ENCODE assay signal across 23 mouse cellular contexts in the genomic region with DNA sequence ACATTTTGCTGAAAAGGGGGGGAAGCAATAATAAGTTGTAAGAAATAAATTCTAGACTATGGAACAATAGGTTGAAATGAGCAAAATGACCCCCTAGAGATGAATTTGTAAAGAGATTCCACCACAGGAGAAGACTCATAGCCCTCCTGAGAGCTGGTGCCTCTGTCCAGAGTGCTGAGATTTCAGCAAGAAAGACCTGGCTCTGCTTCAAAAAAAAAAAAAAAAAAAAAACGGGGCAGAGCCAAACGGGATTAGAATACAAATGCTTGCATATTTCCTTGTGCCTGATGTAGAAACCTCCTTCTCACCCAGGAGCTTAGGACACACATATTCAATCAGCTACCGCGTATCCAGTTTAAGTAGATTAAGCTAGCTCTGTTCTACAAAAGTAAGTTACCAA. TPM values are rescaled to one million over a fixed set of nuclear protein-coding genes. Genes with fewer than 3 reads are reported as not detected.
DNase-seq lines count a peak whose midpoint lies in the region; ATAC-seq lines count a peak whose summit lies in the region.
"Had no signal": no experiment of that assay in that cellular context is flagged by ENCODE, and none has a peak within 500 bp of the region (broad histone marks: within the 10 kb centered on the region; RNA-seq: fewer than 3 reads in every experiment).

No protein-coding gene starts in this region.

- H3K9ac ChIP-seq in embryonic facial prominence, embryonic 11.5 days (replicated peaks; ENCODE audit: low read length), result no peak overlapping the region
- H3K9ac ChIP-seq in midbrain, embryonic 16.5 days (ENCODE audit: low read depth, low read length), result no peak overlapping the region
- H3K9ac ChIP-seq: heart, embryonic 15.5 days; intestine, embryonic 15.5 days; limb, embryonic 15.5 days; liver, postnatal 0 days; midbrain, embryonic 13.5 days had no signal

- no peak for ATAC-seq in embryonic facial prominence, embryonic 11.5 days (replicated peaks; ENCODE audit: insufficient number of reproducible peaks, low FRiP score, low TSS enrichment, low read depth)
- no peak for ATAC-seq in midbrain, embryonic 16.5 days
- ATAC-seq: intestine, embryonic 15.5 days; liver, postnatal 0 days; midbrain, embryonic 13.5 days had no signal

- H3K27ac ChIP-seq in embryonic facial prominence, embryonic 11.5 days (replicated peaks; ENCODE audit: low read depth, low read length), result no peak overlapping the region
- H3K27ac ChIP-seq in embryonic facial prominence, embryonic 10.5 days (replicated peaks), result no peak overlapping the region
- H3K27ac ChIP-seq in midbrain, embryonic 16.5 days (ENCODE audit: low read length), result no peak overlapping the region
- H3K27ac ChIP-seq: heart, embryonic 15.5 days; hindbrain, embryonic 10.5 days; intestine, embryonic 15.5 days; limb, embryonic 15.5 days; midbrain, embryonic 13.5 days had no signal

- H3K4me2 ChIP-seq in embryonic facial prominence, embryonic 11.5 days (ENCODE audit: low read depth, low read length), result no peak overlapping the region
- no peak overlapping the region for H3K4me2 ChIP-seq in midbrain, embryonic 16.5 days (ENCODE audit: low read length)
- H3K4me2 ChIP-seq: heart, embryonic 15.5 days; intestine, embryonic 15.5 days; limb, embryonic 15.5 days; midbrain, embryonic 13.5 days had no signal

- WGBS in embryonic facial prominence, embryonic 11.5 days, result 28% methylated on average over 4 of the region's 4 CpGs
- WGBS in embryonic facial prominence, embryonic 10.5 days, result 31% methylated on average over 4 of the region's 4 CpGs
- WGBS in midbrain, embryonic 16.5 days, result 9% methylated on average over 4 of the region's 4 CpGs

- DNase-seq in embryonic facial prominence, embryonic 11.5 days (ENCODE audit: low spot score), result peak; percentile 51
- DNase-seq in embryonic facial prominence, embryonic 10.5 days (ENCODE audit: low spot score), result no peak
- DNase-seq in kidney, postnatal 4 days, result peak; percentile 39 to 46
- no peak for DNase-seq in kidney, adult 8-10 months
- DNase-seq in NIH3T3 (ENCODE audit: low read depth), result peak; percentile 3
- peak; percentile 30 for DNase-seq in mesoderm, embryonic 11.5 days (ENCODE audit: low read depth, low spot score)
- no peak for DNase-seq in urinary bladder, postnatal 4 days (ENCODE audit: low spot score in 2 of 2)
- DNase-seq: adrenal gland, postnatal 25 days; cerebellum, adult 2 months; gastrocnemius, postnatal 10 days; heart, adult 18-20 months; kidney, postnatal 14 days; layer of hippocampus, adult 9-11 months; liver, postnatal 0 days; lung, postnatal 4 days; thymus, postnatal 36 days had no signal

- no peaks in the 10 kb centered on the region for H3K4me1 ChIP-seq in embryonic facial prominence, embryonic 11.5 days (ENCODE audit: control insufficient read depth, insufficient read depth, low read length)
- peaks cover 6% of the 10 kb centered on the region for H3K4me1 ChIP-seq in embryonic facial prominence, embryonic 10.5 days
- H3K4me1 ChIP-seq in midbrain, embryonic 16.5 days (ENCODE audit: control insufficient read depth, insufficient read depth, low read length), result peaks cover 5% of the 10 kb centered on the region

- no peaks in the 10 kb centered on the region for H3K36me3 ChIP-seq in embryonic facial prominence, embryonic 11.5 days (replicated peaks; ENCODE audit: control insufficient read depth, insufficient read depth, low read depth, low read length)
- no peaks in the 10 kb centered on the region for H3K36me3 ChIP-seq in embryonic facial prominence, embryonic 10.5 days (replicated peaks)
- H3K36me3 ChIP-seq in midbrain, embryonic 16.5 days (ENCODE audit: control insufficient read depth, insufficient read depth, low read length), result no peaks in the 10 kb centered on the region
- H3K36me3 ChIP-seq: heart, embryonic 15.5 days; hindbrain, embryonic 10.5 days; intestine, embryonic 15.5 days; limb, embryonic 15.5 days; midbrain, embryonic 13.5 days had no signal

- H3K27me3 ChIP-seq in embryonic facial prominence, embryonic 11.5 days (ENCODE audit: control insufficient read depth, insufficient read depth, low read length), result no peaks in the 10 kb centered on the region
- H3K27me3 ChIP-seq in embryonic facial prominence, embryonic 10.5 days (replicated peaks; ENCODE audit: low read depth, poor library complexity, severe bottlenecking), result peaks cover 13% of the 10 kb centered on the region
- H3K27me3 ChIP-seq in midbrain, embryonic 16.5 days (ENCODE audit: control insufficient read depth, insufficient read depth, low read depth, low read length), result no peaks in the 10 kb centered on the region
- H3K27me3 ChIP-seq: intestine, embryonic 15.5 days had no signal

- H3K4me3 ChIP-seq in embryonic facial prominence, embryonic 11.5 days (ENCODE audit: low read depth, low read length), result no peak overlapping the region
- H3K4me3 ChIP-seq in embryonic facial prominence, embryonic 10.5 days, result no peak overlapping the region
- H3K4me3 ChIP-seq in midbrain, embryonic 16.5 days (ENCODE audit: low read depth, low read length), result no peak overlapping the region
- H3K4me3 ChIP-seq: erythroblast, embryonic 14.5 days; heart, embryonic 15.5 days; hindbrain, embryonic 10.5 days; intestine, embryonic 15.5 days; limb, embryonic 15.5 days; midbrain, embryonic 13.5 days had no signal

- H3K9me3 ChIP-seq in embryonic facial prominence, embryonic 11.5 days (replicated peaks; ENCODE audit: control insufficient read depth, low read length), result no peaks in the 10 kb centered on the region
- H3K9me3 ChIP-seq in embryonic facial prominence, embryonic 10.5 days, result no peaks in the 10 kb centered on the region
- H3K9me3 ChIP-seq in midbrain, embryonic 16.5 days (replicated peaks; ENCODE audit: control insufficient read depth, low read length, poor library complexity, severe bottlenecking), result no peaks in the 10 kb centered on the region
- H3K9me3 ChIP-seq: heart, embryonic 15.5 days; hindbrain, embryonic 10.5 days; intestine, embryonic 15.5 days; limb, embryonic 15.5 days; midbrain, embryonic 13.5 days had no signal

RNA-seq across cellular contexts. Expression of a gene that starts 2.9 kb away (rescaled TPM):
- 1.9 and 2.2 TPM in 2 replicates for polyA plus RNA-seq in embryonic facial prominence, embryonic 11.5 days (2014; fragmentation: Nextera tagmentation; extraction: Ambion mirVana)
- polyA plus RNA-seq in embryonic facial prominence, embryonic 10.5 days (2016; fragmentation: Nextera tagmentation; extraction: Ambion mirVana), result 3.1 and 3.4 TPM in 2 replicates
- 8.5 and 8.9 TPM in 2 replicates for polyA plus RNA-seq in midbrain, embryonic 16.5 days (2015; fragmentation: Nextera tagmentation; extraction: Ambion mirVana)
- polyA plus RNA-seq: erythroblast, embryonic 14.5 days; liver, postnatal 0 days had no signal

Comparison
In these comparisons a context has a peak if more than half of its experiments do, and no peak if none do; other contexts are left out.
1. DNase-seq: peak in embryonic facial prominence, embryonic 11.5 days (single experiment), kidney, postnatal 4 days (2 of 2), NIH3T3 (single experiment) and mesoderm, embryonic 11.5 days (single experiment); none in embryonic facial prominence, embryonic 10.5 days (single experiment), kidney, adult 8-10 months (0 of 2) and urinary bladder, postnatal 4 days (0 of 2).